Mouse (Mus musculus) adrenal gland, postnatal 25 days (tissue): ENCODE data around the gene Adipoq. TPM values are rescaled to one million over a fixed set of nuclear protein-coding genes. Genes with fewer than 3 reads are reported as not detected.
"Not testable (repeated sequence)": the region's sequence is repeated elsewhere in the genome, so short reads cannot be mapped to it uniquely, and the experiment has no call there.

Source experiments
- DNase-seq: peaks from one replicate; pipeline ENCODE4 v3.0.0; 2021; ENCODE audit warnings: mixed read lengths
- total RNA-seq: library from RNA; stranded (reverse); gene quantifications from 2 replicates; pipeline ENCODE4 v1.2.3, GENCODE M21; 2021

Adipoq gene
- total RNA-seq, 1 experiment from 2014 or later, result 138 TPM

DNA sequence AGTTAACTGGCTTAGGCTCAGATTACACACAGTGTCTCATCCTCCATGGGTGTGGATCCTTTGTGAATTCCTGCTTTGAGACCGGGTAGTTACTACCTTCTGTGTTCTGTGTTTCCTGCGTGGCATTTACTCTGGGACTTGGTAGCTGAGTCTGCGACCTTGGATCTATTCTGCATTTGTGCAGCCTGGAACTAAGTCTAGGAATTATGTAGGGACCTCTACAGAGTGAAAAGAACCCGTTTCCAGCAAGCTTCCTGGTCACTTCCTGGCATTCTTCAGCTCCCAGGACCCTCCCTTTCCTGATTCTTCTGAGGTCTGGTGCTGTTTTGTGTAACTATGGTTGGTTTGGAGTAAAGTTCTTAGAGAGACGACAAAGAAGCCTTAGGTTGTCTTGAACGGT lies 18.1 kb downstream of the Adipoq start:
- no peak for DNase-seq

DNA sequence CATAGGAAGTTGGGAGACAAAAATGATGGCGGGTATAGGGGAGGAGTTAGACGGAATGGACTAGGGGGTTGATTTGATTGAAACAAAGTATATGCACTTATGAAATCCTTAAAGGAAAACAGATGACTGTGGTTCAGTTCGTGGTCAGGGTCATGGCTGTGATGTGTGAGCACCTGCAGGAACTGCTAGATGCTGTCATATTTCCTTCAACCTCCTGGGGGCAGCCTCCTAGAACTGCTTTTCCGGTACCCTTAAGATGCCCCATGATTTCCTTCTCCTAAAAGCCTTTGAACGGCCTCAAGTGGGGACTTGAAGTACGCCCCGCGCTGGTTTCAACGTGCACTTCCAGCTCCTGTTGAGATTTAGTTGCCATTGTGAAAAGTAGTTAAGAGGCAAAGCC lies 19.1 kb downstream of the Adipoq start:
- DNase-seq, result no peak

DNA sequence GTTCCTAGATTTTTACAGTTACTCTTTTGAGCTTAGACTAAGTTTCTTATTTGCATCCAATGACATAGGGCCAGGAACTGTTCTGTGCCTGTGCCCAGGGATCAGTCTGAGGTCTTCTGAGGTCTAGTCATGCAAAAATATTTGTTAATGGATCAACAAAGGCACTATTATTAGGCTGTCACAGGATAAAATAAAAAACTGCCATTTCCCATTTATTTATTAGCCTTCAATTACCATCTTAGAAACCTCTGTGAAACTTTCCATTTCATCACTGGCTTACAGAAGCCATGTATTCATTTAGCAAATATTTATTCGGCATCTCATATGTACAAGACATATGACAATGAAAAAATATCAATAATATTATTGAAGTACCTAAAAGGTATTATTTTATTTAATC lies 20.3 kb downstream of the Adipoq start:
- no peak for DNase-seq

DNA sequence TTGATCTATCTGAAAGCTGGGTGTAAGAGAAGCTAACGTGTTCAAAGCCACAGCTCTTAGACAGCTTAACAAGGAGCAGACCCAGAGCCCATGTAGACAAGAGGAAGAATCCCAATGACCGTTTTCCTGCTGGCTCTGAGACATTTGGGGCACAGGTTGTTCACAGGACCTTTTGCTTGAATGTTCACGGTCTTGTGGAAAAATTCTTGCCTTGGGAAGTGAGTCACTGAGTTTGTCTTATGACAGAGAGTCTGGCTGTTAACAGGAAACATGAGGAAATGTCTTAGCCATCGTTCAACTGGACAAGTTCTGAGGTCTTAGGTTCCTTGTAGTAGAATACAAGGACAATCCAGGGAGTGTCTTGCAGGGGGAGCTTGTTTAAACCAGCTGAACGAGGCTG lies 20.7 kb downstream of the Adipoq start:
- no peak for DNase-seq

DNA sequence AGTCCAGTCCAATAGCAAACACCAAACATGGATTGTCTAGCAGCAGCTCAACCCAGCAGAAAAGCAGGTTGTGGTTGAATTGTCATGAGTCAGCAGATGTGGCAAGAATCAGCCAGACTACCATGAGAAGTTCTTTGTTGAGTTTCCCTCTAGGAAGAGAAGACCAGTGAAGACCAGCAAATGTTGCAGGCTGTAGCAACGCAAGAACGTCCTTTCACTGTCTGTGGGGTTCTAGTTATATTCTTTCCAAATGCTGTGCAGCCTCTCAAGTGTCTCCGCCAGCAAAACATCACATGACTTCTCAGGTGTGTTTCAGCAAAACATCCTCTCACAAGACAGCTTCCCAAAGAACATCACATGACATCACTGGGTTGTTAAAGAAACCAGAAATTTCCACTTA lies 24.5 kb downstream of the Adipoq start:
- no peak for DNase-seq

DNA sequence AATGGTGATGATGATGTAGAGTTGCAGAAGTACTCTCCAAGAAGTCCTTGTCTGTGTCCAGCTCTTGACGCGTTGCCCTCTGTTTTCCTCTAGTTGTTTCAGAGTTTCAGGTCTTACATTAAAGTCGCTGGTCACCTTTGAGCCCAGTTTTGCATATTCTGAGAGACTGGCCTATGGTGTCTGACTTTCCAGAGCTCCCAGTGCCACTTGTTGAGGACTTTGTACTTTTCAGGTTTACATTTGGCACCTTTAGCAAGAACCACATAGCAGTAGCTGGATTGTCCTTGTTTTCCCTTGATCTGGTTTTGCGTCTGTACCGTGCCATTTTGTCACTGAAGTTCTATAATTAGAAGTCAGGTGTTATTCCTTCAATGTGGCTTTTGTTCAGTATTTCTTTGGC lies 27.6 kb downstream of the Adipoq start:
- DNase-seq, result no peak

DNA sequence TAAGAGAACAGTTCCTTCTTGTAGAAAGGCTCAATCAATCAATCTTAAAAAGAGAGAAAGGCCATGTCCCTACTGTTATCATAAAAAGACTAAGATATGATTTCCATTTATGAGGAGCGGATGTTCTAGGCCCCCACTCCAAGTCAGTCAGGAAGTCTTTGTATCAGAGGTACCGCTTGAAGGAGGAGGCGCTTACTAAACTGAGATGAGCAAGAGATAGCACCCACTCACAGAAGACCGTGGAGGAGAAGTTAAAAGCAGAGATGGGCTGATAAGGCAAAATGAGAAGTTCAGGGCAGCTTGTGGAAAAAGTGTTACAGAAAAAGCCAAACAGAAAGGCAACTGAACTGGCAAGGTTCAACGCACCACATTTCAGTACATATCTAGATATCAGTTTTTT lies 28.5 kb downstream of the Adipoq start:
- no peak for DNase-seq

DNA sequence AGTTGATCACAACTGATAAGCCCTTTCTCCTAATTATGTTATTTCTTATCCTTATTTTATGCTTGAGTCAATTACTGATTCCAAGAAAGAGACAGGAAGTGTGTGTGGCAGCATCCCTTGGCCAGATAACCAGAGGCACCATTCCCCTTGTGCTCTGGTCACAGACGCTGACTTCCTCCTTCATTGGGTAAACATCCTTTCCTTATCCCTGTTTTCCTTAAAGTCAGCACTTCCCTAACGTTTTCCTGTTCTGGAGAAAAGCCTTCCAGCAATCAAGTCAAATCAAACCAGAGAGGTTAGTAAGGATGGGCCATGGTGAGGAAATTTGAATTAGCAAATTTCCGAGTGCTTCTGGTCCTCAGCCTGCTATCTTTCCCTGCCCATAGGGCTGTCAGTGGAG lies 29.6 kb downstream of the Adipoq start:
- no peak for DNase-seq

DNA sequence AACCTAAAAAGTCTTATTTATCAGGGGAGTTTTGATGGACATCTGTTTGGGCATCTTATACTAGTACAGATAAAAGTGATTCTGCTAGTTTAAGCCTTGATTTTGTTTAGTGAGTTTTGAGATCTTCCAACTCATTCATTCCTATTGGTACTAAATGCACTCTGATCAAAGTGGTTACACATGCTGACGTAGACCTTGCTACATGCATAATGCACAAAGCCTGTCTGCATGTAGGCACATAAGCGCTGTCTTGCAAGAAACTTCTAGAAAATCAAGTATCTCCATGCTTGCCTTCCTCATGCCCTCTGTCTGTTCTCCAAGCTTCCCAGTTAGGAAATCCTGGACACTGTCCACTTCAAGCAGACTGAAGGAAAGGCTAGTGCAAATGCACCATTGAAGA lies 31.5 kb downstream of the Adipoq start:
- DNase-seq, result no peak

DNA sequence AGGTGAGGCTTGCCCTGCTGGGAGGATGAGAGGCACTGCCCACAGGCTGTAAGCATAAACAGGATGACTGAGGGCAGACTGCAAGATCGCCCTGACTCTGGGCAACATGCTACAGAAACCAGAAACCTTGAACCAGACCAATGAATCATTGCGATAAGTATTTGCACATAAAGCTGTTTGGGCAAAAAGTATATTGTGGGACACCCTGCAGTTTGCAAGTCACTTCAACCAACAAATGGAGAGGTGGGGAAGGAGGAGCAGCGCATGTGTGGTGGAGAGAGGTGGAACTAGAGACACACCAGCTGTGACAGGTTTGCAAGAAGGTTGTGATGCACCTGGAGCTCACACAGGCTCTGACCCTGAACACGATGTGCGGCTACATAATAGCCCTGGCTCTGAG lies 32.5 kb downstream of the Adipoq start:
- DNase-seq, result no peak

DNA sequence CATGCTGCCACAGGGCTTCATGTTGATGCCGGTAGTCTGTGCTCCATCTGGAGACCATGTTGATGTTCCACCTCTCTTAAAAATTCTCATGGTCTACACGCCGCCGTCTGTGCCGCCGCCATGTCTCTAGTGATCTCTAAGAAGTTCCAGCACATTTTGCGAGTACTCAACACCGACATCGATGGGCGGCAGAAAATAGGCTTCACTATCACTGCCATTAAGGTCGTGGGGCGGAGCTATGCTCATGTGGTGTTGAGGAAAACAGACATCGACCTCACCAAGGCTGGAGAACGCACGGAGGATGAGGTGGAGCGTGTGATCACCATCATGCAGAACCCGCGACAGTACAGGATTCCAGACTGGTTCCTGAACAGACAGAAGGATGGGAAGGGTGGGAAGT lies 33.1 kb downstream of the Adipoq start:
- DNase-seq, result not testable (repeated sequence)

DNA sequence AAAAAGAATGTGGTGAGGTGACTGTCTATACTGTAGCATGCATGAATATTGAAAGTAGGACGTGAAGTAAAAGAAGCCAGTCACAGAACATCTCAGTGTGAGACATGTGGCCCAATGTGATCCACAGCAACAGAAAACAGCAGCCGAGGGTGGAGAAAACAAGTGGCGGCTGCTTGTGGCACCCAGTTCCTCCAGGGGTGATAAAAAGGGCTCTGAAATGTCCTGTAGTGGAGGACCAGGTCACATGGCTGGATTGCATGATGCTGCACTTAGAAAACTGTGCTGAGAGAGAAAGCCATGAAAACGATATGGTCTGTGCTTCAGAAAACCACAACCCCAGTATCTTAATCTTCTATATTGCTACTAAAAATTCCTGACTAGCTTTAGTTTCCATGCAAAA lies 34.7 kb downstream of the Adipoq start:
- DNase-seq, result no peak

DNA sequence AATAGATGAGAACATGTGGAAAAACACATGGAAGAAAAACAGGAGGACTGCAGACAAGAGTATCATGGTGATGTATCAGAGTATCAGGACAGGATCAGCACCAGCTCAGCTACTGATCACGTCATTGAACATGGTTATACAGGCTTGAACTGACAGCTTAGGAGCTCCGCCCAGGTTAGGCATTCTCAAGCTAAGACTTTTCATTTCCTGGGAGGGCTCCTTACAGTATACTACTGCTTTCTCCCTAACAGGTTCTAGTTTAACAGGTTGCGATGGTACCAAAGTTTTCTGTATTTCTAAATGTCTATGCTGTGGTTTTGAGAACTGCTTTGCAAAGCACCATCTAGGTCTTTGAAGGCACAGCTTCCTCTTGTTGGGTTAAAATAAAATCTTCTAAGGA lies 35.2 kb downstream of the Adipoq start:
- DNase-seq, result no peak

DNA sequence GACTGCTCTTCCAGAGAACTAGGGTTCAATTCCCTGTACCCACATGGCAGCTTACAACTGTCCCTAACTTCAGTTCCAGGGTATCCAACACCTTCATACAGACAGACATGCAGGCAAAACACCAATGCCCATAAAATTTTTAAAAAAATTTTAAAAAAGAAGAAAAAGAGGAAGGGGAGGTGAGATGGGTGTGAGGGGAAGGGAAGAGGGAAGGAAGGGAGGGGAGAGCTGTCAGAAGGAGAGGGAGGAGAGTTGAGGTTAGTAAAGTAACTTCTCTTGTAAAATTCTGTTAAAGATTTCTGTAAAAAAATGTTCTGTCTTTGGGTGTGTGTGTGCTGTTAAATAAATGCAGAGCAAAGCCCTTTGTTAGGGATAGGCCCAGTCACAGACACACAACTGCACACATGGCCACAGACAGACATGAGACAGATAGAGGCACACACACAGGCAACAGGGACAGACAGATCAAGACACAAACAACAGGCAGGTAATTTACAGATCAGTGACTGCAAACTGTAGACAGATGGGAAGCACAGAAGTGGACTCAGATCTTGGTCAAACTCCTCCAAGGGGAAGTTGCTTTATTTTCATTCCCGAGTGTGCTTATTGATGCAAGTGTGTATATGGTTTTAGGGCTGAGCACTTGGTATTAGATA lies 35.7 kb downstream of the Adipoq start:
- DNase-seq, result no peak

DNA sequence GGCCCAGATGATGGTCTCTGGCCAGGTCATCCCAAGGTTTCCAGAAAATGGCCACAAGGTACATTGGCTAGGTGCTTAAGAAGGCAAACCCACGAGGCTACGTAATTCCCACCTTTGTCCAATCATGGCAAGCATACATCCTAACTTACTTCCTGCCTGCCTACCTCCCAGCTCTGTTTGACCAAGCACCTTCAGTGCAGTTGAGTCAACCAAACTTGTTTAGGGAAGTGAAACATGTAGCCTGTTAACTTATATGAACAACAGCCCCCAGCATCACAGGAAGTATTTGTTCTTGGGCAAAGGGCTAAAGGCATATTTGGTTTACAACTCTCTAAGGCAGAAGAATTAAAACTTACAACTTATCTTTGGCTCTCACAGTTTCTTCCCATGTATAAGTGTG lies 39.5 kb downstream of the Adipoq start:
- no peak for DNase-seq

DNA sequence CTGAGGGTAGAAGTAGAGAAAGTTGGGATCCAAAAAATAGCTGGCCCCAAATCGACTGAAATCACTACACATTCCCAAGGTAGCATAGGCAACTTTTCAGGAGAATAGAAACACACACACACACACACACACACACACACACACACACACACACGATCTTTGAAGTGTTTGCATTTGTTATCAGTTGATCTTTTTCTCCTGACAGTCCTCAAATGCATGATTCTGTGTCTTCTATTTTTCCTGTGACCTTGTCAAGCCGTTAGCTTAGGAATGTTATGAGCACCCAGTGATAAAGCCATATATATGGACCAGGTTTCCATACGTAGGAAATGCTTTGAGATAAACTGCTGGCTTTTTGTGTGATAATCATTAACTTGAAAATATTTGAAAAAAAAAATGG lies 40.1 kb downstream of the Adipoq start:
- no peak for DNase-seq

DNA sequence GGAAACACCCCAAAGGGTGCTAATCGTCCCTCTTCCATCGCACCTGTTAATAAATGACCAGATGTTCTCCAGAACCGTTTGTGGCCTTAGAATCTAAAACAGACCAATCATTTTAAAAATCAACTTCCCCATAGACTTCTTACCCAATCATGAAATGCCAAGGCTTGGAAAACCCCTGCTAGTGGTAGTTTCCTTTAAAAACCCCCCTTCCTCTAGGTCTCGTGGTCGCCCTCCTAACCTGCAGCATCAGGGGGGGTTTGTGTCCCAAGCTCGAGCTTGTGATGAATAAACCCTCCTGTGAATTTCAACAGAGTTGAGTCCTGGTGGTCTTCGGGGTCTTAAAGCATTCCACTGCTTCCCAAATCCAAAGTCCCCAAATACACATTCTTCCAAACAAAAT lies 41.6 kb downstream of the Adipoq start:
- no peak for DNase-seq

DNA sequence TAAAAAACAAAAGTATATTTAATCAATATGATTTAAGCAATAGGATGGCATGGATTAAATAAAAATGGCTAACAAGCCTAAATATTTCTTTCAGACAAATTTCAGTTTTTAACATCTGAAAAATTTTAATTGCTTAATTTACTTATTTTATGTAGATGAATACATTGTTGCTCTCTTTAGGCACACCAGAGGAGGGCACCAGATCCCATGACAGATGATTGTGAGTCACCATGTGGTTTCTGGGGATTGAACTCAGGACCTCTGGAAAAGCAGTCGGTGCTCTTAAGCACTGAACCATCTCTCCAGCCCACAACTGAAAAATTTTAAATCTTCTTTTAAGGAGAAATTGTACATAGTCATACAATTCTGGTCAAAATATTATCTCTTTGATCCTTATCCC lies 43.3 kb downstream of the Adipoq start:
- no peak for DNase-seq

DNA sequence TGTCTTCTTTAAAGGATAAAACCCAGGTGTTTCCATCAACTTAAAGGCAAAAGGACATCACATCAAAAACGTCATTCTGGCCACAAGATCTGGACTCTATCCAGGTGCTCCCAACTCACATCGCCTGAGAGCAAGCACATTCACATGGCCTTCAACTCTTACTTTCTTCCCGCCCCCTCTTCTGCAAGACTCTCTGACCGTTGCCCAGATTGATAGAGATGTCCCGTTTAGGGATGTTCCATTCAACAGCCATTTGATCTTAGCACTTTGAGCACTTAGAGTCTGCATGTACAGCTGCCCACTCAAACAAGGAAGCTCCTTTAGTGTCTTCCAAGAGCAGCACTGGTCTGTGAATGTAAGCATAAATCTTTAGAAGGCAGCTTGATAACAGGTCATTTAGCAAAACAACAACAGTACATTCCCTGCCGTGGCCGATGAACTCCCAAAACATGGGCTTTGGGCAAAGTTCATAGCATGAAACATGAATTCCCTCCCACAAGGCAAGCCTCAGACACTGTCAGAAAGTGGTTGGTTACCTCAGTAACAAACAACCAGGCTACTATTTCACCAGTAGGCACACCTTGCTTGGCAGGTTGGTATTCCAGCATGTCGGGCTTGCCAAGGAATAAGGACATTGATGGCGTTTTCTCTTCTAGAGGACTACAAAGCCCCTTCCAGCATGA lies 45.4 kb downstream of the Adipoq start:
- no peak for DNase-seq

DNA sequence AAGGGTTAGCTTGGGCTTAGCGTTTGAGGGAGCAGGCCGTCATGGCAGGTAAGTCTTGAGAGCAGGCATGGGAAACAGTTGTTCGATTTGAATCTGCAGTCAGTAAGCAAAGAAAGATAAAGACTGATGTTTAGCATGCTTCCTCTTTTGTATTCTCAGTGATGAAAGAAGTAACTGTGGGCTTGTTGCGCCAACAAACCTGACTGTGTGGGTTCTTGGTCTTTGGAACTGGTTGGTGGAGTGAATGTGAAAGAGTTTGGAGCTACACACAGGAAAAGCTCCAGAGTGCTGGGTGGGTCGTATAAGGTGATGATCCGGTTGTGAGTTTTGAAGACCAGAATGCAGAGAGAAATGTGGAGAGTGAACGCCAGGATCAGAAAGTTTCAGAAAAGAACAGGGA lies 49.3 kb downstream of the Adipoq start:
- DNase-seq, result no peak

DNA sequence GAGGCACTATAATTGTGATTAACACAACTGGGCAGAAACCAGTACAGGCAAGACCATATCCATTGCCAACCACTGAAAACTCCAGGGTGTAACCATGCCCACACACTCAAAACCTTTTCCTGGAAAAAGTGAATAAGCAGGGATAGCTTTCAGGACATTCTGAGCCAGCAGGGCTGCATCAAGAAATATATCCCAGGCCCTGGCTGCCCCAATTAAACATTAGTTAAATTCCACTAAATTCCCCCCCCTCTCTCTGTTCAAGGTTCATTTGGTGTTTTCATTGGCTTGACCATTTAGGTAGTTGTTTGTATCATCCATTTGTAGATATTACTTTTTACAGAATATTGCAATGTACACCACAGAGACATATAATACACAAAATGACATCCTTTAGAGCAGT lies 50.0 kb downstream of the Adipoq start:
- no peak for DNase-seq

DNA sequence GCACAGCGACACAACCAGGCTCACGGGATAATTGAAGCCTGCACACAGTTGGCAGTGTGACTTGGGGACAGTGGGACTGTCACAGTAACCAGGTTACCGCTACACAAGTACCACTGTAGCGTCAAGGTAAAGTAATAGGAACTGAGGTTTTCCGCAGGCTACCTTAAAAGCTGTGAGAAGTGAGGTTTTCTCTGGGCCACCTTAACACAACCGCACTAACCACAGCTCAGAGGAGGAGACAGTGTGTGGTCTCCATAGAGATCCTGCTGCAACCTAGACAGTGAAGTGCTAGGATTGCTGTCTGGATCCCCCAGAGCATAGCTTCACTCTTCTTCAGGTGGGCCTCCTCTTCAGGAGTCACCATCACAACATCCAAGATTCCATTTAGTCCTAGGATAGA lies 50.5 kb downstream of the Adipoq start:
- DNase-seq, result no peak

DNA sequence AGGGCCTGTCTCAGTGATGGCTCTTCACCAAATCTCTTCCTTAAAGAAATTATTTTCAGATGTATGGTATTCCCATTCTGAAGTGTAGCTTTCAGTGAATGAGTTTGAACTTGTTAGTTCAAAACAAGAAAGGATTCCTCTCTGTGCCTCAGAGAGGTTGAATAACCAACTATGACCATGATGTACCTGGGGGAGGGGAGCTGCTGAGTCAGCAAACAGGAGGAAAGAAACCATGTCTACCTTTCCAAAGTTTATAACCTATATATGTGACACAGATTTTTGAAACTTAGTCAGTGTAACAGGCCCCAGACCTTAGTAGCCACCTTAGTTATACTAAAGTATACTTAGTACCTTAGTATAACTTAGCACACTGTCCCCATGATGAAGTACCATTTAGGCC lies 55.2 kb downstream of the Adipoq start:
- no peak for DNase-seq
